Mouse (Mus musculus) frontal cortex, postnatal 36 days (tissue): Measurements from ENCODE around the gene Senp7.
"Not testable (repeated sequence)": the region's sequence is repeated elsewhere in the genome, so short reads cannot be mapped to it uniquely, and the experiment has no call there.

ENCODE experiments used
- DNase-seq, 2 experiments: peaks; one replicate each; pipeline ENCODE4 v3.0.0; 2022; ENCODE audit warnings: low spot score in 2 of 2

Senp7 gene

GRCm38 (mm10) chr16:56137672-56138071 lies 89.5 kb downstream of the Senp7 start:
- not testable (repeated sequence) for DNase-seq

- no peak for DNase-seq
Observed at GRCm38 (mm10) chr16:56139921-56140320, 91.8 kb downstream of the Senp7 start.

GRCm38 (mm10) chr16:56144876-56145555 lies 96.9 kb downstream of the Senp7 start:
- no peak for DNase-seq

GRCm38 (mm10) chr16:56147679-56148078 lies 99.5 kb downstream of the Senp7 start:
- no peak for DNase-seq

GRCm38 (mm10) chr16:56163466-56163865 lies 115.3 kb downstream of the Senp7 start:
- DNase-seq: no peak

GRCm38 (mm10) chr16:56170247-56170646 lies 122.1 kb downstream of the Senp7 start:
- DNase-seq: no peak

- DNase-seq: no peak
Observed at GRCm38 (mm10) chr16:56175867-56176581, 127.9 kb downstream of the Senp7 start.

GRCm38 (mm10) chr16:56186863-56187262 lies 138.7 kb downstream of the Senp7 start:
- no peak for DNase-seq

- no peak for DNase-seq
Observed at GRCm38 (mm10) chr16:56188198-56188597, 140.1 kb downstream of the Senp7 start.

- no peak for DNase-seq
Observed at GRCm38 (mm10) chr16:56204051-56204450, 155.9 kb downstream of the Senp7 start, which contains the start of gene Impg2. Impg2 (plus strand) TSS chr16:56204313.

GRCm38 (mm10) chr16:56212740-56213139 lies 164.6 kb downstream of the Senp7 start:
- no peak for DNase-seq

GRCm38 (mm10) chr16:56227686-56228085 lies 179.5 kb downstream of the Senp7 start:
- no peak for DNase-seq

- DNase-seq: no peak
Observed at GRCm38 (mm10) chr16:56229455-56229854, 181.3 kb downstream of the Senp7 start.

GRCm38 (mm10) chr16:56231300-56231699 lies 183.2 kb downstream of the Senp7 start:
- DNase-seq: peak; percentile 8 to 26

- DNase-seq: no peak
Observed at GRCm38 (mm10) chr16:56232736-56233135, 184.6 kb downstream of the Senp7 start.
